Mouse (Mus musculus) midbrain, embryonic 15.5 days (tissue): Measurements from ENCODE around the gene Cadm3. TPM values are rescaled to one million over a fixed set of nuclear protein-coding genes. Genes with fewer than 3 reads are reported as not detected.
"Not testable (repeated sequence)": the region's sequence is repeated elsewhere in the genome, so short reads cannot be mapped to it uniquely, and the experiment has no call there.

Experiments
- ATAC-seq: fragments of 200-750 bp; cut with Nextera tagmentation; replicated peaks from 2 replicates; pipeline ENCODE4 v1.8.0; 2017; ENCODE audit warnings: moderate TSS enrichment
- H3K27ac ChIP-seq: fragments of 300-500 bp; sonication (generic); 2 replicates; pipeline ENCODE4 v1.5.1; 2015; ENCODE audit warnings: mild to moderate bottlenecking, inconsistent platforms
- H3K27me3 ChIP-seq: fragments of 300-500 bp; sonication (generic); replicated peaks from 2 replicates; pipeline ENCODE4 v1.6.1; 2015; ENCODE audit warnings: inconsistent platforms
- H3K36me3 ChIP-seq: fragments of 300-500 bp; sonication (generic); replicated peaks from 2 replicates; pipeline ENCODE4 v1.6.1; 2015; ENCODE audit warnings: inconsistent platforms
- H3K4me1 ChIP-seq: fragments of 300-500 bp; sonication (generic); 2 replicates; pipeline ENCODE4 v1.6.1; 2015; ENCODE audit warnings: inconsistent platforms
- H3K4me2 ChIP-seq: fragments of 300-500 bp; sonication (generic); 2 replicates; pipeline ENCODE4 v1.6.1; 2015; ENCODE audit warnings: inconsistent platforms, mild to moderate bottlenecking, moderate library complexity
- H3K4me3 ChIP-seq: fragments of 300-500 bp; sonication (generic); 2 replicates; pipeline ENCODE4 v1.5.1; 2015; ENCODE audit warnings: mild to moderate bottlenecking, inconsistent platforms
- H3K9ac ChIP-seq: fragments of 300-500 bp; sonication (generic); 2 replicates; pipeline ENCODE4 v1.6.1; 2015; ENCODE audit warnings: mild to moderate bottlenecking, inconsistent platforms
- H3K9me3 ChIP-seq: fragments of 300-500 bp; sonication (generic); 2 replicates; pipeline ENCODE4 v1.6.1; 2016; ENCODE audit warnings: inconsistent platforms
- WGBS: fragments of 180-500 bp; shearing (Covaris S2); methylation state at CpG from one replicate; pipeline ENCODE4 v1.1.7; 2015; ENCODE audit warnings: mixed read lengths; 5-methylcytosine and 5-hydroxymethylcytosine counted together
- polyA plus RNA-seq: library from polyadenylated mRNA; unstranded; fragments of >200 nt; fragmentation: Nextera tagmentation; extraction: Ambion mirVana; gene quantifications from 2 replicates; pipeline ENCODE4 v1.2.1, GENCODE M21; 2015

The Cadm3 gene
- polyA plus RNA-seq, 1 experiment from 2014 or later: 83.1 TPM

DNA sequence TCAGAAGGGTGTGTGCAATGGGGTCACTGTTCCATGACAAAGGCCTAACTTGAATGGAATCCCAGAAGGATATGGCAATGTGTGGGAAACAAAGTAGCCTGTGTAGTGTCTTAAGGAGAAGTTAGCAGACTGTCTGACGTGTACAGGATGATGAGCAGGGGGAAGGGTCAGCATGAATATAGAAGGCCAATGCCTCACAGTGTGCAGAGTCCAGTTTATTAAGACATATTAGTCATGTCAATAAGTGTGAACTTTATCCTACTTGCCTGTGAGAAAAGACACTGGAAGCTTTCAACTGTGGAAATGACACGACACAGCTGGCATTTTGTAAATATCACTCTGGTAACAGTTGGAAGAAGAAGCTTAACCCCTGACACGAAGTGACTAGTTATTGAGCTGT is 64.7 kb downstream of the Cadm3 start:
- not testable (repeated sequence) for ATAC-seq, H3K4me1 ChIP-seq, H3K4me3 ChIP-seq, H3K36me3 ChIP-seq, H3K9me3 ChIP-seq, H3K4me2 ChIP-seq, H3K27ac ChIP-seq, H3K9ac ChIP-seq, H3K27me3 ChIP-seq
- 44% methylated on average over 3 of the region's 3 CpGs for WGBS

Other genes with a start within 250 kb of the Cadm3 start
- not detected in 2 replicates for gene Olfr1408, start 230.3 kb downstream of the Cadm3 start, polyA plus RNA-seq
- gene Olfr1406, start 177.1 kb downstream of the Cadm3 start, polyA plus RNA-seq: not detected in 2 replicates
- not detected in 2 replicates for gene Olfr218, start 169.9 kb downstream of the Cadm3 start, polyA plus RNA-seq
- not detected in 2 replicates for gene Olfr1404, start 155.3 kb downstream of the Cadm3 start, polyA plus RNA-seq
- gene Fcer1a, start 140.5 kb downstream of the Cadm3 start, polyA plus RNA-seq: not detected in 2 replicates
- gene Olfr418, start 101.7 kb downstream of the Cadm3 start, polyA plus RNA-seq: not detected in 2 replicates
- gene Mptx2, start 89.9 kb downstream of the Cadm3 start, polyA plus RNA-seq: not detected in 2 replicates
- gene Ackr1, start 33.9 kb downstream of the Cadm3 start, polyA plus RNA-seq: 20.2 and 22.4 TPM in 2 replicates
- gene Aim2, start 16.8 kb downstream of the Cadm3 start, polyA plus RNA-seq: 1.5 TPM in 2 replicates
- gene Ifi206, start 123.3 kb upstream of the Cadm3 start, polyA plus RNA-seq: 0.13 TPM in 1 of 2 replicates, not detected in the other
- gene Ifi214, start 168.3 kb upstream of the Cadm3 start, polyA plus RNA-seq: 0.04 TPM in 1 of 2 replicates, not detected in the other
- 0.15 and 0.37 TPM in 2 replicates for gene Ifi213, start 231.6 kb upstream of the Cadm3 start, polyA plus RNA-seq